Mouse (Mus musculus) embryonic stem cell, embryonic (primary cell): ENCODE data around the gene Acer2.
"Not testable (repeated sequence)": the region's sequence is repeated elsewhere in the genome, so short reads cannot be mapped to it uniquely, and the experiment has no call there.

Source experiments
- CTCF ChIA-PET, 4 experiments: fragments of 300-600 bp in 2 of 4; fragments of 350-600 bp in 2 of 4; sonication (Branson Sonifier 250); formaldehyde crosslinking; loops; one replicate each; lab custom pipeline; 2022; ENCODE audit warnings: inconsistent platforms in 2 of 4; lab: Charles Lee
- POLR2A ChIA-PET, 4 experiments: fragments of 300-600 bp in 2 of 4; fragments of 350-600 bp in 2 of 4; sonication (Branson Sonifier 250); formaldehyde crosslinking; loops; one replicate each; lab custom pipeline; 2022; ENCODE audit warnings: antibody characterized with exemption in 4 of 4, inconsistent platforms in 1 of 4; lab: Charles Lee

The Acer2 gene

DNA sequence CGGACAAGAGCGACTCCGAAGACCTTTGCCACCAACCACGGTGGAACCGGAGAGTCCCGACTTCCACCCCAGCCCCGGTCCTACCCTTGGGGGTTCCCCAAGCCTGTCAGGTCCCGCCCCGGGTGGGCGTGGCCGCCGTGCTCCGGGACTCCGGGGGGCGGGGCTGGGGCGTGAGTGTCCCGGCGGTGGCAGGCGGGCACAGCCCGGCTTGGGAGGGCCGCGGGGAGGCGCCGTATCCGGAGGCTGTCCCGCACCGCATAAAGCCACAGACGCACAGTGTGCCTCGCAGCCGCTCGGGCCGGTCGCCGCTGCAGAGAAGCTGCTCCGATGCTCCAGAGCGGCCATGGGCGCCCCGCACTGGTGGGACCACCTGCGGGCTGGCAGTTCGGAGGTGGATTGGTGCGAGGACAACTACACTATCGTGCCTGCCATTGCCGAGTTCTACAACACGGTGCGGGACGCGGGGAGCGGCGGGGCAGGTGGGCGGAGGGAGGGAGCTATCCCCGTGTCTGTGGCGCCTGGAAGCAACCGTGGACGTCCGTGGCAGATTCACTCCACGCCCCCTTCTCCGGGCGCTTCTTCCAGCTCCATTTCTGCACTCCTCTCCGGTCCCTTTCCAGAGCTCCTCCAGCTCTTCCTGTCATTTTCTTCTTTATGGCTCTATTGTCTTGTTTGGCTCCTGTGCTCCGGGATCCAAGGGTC, at the start of gene Acer2:
Gene Acer2, plus strand, starts transcription at position 251 of the 702 bp plus-strand sequence.
- CTCF ChIA-PET = interaction anchor here in 3 of 4 experiments (0.6 to 2.0 kb wide), 17 partner anchors 10 to 1203 kb away, joined by 3 to 13 read pairs (median 5); partner anchors contain the start of gene Slc24a2 (in 1 of the 3)
- POLR2A ChIA-PET = interaction anchor here (0.5 to 15.6 kb wide), 54 partner anchors 9 to 841 kb away, joined by 3 to 205 read pairs (median 4); partner anchors contain the start of genes Rps6 (in 4 of the 4), Dennd4c (in 1 of the 4), Haus6 (in 1 of the 4) and Rraga (in 1 of the 4)

DNA sequence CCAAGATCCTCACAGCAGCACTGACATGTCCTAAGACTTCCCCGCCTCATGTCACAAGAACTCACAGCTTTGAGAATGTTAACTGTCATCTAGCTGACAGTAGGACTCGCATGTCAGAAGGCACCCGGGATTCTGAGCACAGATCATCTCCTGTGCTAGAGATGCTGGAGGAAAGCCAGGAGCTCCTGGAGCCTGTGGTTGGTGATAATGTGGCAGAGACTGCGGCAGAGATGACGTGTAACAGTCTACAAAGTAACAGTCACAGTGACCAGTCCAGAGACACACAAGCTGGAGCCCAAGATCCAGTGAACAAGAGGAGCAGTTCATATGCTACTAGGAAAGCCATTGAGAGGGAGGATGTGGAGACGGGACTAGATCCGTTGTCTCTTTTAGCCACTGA, 49.1 kb upstream of the Acer2 start:
- POLR2A ChIA-PET = interaction anchor here in 3 of 4 experiments (0.7 to 2.8 kb wide), 17 partner anchors 9 to 213 kb away, joined by 3 to 16 read pairs (median 4); partner anchors contain the start of genes Rps6 (in 3 of the 3), Acer2 (in 1 of the 3) and Haus6 (in 1 of the 3)
- CTCF ChIA-PET = interaction anchor here in 2 of 4 experiments (0.6 to 1.6 kb wide), 4 partner anchors 14 to 286 kb away, joined by 3 read pairs; no protein-coding TSS in a partner anchor

GRCm38 (mm10) chr4:86831896-86832295, 42.3 kb upstream of the Acer2 start:
- POLR2A ChIA-PET = interaction anchor here in 3 of 4 experiments (0.8 to 17.1 kb wide), 11 partner anchors 9 to 78 kb away, joined by 3 to 226 read pairs (median 4); partner anchors contain the start of gene Rps6 (in 2 of the 3)
- CTCF ChIA-PET = interaction anchor here in 1 of 4 experiments (0.5 kb wide), 1 partner anchor 107 kb away, joined by 15 read pairs; no protein-coding TSS in a partner anchor

DNA sequence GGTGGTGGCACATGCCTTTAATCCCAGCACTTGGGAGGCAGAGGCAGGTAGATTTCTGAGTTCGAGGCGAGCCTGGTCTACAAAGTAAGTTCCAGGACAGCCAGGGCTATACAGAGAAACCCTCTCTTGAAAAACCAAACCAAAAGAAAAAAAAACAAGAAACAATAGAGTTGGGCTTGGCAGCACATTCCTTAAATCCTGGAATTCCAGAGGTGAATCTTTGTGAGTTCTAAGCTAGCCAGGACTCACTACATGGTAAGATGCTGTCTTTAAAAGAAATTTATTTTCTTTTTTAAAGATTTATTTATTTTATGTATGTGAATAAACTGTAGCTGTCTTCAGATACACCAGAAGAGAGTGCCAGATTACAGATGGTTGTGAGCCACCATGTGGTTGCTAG, 33.1 kb upstream of the Acer2 start:
- CTCF ChIA-PET = not testable (repeated sequence)
- POLR2A ChIA-PET = interaction anchor here in 3 of 4 experiments (0.7 to 17.1 kb wide), 6 partner anchors 9 to 30 kb away, joined by 3 to 226 read pairs (median 4); partner anchors contain the start of gene Rps6 (in 1 of the 3)

GRCm38 (mm10) chr4:86845384-86845783, 28.8 kb upstream of the Acer2 start:
- ChIA-PET CTCF (no interaction called here), POLR2A (interaction anchor here in 3 of 4 experiments (0.7 to 17.1 kb wide), 4 partner anchors 9 to 13 kb away, joined by 4 to 226 read pairs (median 16); partner anchors contain the start of gene Rps6 (in 2 of the 3))

DNA sequence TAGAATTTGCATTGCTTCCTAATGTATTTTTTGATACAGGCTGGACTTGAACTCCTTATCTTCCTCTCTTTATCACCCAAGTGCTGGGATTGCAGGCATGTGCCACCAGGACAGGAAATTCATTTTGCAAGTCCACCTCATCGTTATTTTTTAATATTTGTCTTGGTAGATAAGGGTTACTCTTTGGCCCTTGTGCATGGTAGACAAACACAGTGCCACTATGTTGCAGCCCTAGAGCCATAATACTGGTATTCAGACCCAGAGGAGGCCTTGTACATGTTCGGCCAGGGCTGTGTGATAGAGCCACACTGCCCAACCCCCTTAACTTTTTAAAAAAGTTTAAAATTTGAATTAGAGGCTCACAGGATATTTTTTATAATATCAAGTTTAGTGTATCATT, 26.9 kb upstream of the Acer2 start:
- CTCF ChIA-PET = interaction anchor here in 1 of 4 experiments (1.7 kb wide), 1 partner anchor 14 kb away, joined by 3 read pairs; no protein-coding TSS in a partner anchor

GRCm38 (mm10) chr4:86851331-86851730, 22.9 kb upstream of the Acer2 start:
- POLR2A ChIA-PET = interaction anchor here (0.7 to 9.5 kb wide), 17 partner anchors 10 to 274 kb away, joined by 3 to 226 read pairs (median 4); partner anchors contain the start of genes Acer2 (in 2 of the 4) and Dennd4c (in 1 of the 4)
- CTCF ChIA-PET = interaction anchor here in 1 of 4 experiments (1.4 kb wide), 1 partner anchor 95 kb away, joined by 3 read pairs; no protein-coding TSS in a partner anchor

More for the DNA sequence above, 26.9 kb upstream of the Acer2 start:
- POLR2A ChIA-PET = interaction anchor here in 3 of 4 experiments (0.6 to 17.1 kb wide), 8 partner anchors 7 to 84 kb away, joined by 3 to 226 read pairs (median 4); partner anchors contain the start of gene Rps6 (in 3 of the 3)

DNA sequence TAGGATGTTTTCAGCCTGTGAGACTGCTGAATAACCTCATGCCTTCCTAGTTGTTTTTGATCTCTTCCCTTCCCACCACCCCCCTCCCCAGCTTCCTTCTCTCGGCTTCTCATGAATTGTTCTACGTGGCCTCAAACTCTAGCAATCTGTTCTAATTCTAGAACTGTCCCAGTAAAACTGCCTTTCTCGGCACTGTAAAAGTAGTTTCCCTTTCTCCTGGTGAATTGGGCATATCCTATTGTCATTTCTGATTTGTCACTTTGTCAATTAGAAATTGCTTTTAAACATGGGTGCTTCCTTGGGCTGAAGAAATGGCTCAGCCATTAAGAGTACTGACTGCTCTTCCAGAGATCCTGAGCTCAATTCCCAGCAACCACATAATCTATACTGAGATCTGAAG, 22.2 kb upstream of the Acer2 start:
- ChIA-PET POLR2A (interaction anchor here in 3 of 4 experiments (0.6 to 9.5 kb wide), 21 partner anchors 10 to 275 kb away, joined by 3 to 226 read pairs (median 4); partner anchors contain the start of genes Acer2 (in 2 of the 3) and Dennd4c (in 1 of the 3)), CTCF (interaction anchor here in 1 of 4 experiments (1.4 kb wide), 1 partner anchor 94 kb away, joined by 3 read pairs; no protein-coding TSS in a partner anchor)

DNA sequence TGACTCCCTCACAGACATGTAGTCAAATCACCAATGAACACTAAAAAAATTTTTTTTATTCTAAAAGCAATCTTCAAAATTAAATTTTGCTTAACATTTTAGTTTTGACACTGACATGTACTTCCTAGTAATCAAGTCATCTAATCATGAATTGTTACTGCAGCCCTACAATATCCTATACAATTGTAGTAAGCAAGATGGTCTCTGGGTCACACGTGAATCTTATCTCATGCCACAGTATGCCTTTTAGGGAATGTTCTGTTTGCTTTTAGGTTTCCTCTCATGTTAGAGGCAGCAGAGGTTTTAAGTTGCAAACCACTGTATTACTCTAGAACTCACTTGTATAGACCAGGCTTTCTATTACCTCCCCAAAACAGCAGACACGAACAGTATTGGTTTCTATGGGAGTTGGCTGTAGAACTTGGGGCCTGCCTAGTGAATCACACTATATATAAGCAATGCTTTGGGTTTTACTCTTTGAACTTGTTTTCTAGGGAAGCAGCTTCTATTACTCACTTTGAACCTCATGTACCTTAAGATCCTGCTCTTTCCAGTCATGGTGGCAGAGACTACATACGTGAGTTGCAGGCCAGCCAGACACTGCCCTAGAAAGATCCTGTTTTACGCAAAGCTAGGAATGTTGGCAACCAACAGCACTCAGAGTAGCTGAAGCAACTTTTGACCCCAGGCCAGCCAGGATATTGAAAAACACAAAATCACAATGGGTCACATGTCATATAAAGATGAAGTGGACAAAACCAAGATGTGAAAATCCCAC, 21.2 kb upstream of the Acer2 start:
- POLR2A ChIA-PET = interaction anchor here (0.7 to 9.5 kb wide), 24 partner anchors 10 to 276 kb away, joined by 3 to 226 read pairs (median 4); partner anchors contain the start of genes Acer2 (in 2 of the 4) and Dennd4c (in 1 of the 4)
- CTCF ChIA-PET = interaction anchor here in 2 of 4 experiments (0.6 to 1.4 kb wide), 2 partner anchors 14 to 93 kb away, joined by 3 read pairs; no protein-coding TSS in a partner anchor

DNA sequence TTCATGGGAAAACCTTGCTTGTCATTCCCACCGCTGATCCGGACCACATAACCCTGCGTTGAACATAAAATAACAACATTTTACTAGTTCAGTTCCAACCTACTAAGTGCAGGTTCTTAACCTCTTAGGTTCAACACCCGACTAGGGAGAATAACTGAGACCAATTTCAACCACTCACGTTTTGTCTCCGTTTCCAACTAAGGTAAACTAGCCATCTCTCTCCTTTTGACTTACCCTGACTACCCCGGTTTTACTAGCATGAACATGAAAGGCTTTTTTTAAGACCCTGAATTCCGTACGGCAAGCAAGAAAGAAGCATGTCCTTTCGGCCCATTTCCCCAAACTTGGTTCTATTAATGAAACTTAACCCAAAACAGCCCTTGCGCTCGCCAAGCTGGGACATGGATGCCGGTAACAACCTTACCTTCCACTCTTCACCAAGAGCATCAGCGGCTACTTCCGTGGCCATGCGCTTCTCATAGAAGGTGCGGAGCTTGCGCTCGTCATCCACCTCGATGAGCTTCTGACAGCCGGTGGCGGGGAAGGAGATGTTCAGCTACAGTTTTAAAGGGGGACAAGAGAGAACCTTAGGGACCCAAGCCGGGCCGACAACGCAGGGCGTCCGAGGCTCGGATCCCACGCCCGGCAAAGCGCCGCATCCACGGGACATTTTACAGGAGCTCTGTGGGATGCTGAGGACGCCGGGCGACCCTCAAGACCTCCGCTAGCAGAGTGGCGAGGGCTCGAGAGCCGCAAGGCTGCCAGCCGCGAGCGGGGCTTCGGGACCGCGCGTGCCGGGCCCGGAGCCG, 17.7 kb upstream of the Acer2 start:
- POLR2A ChIA-PET = interaction anchor here (0.5 to 9.5 kb wide), 76 partner anchors 9 to 1870 kb away, joined by 3 to 226 read pairs (median 4); partner anchors contain the start of genes Acer2 (in 4 of the 4), Plin2 (in 2 of the 4), Rraga (in 2 of the 4) and Dennd4c (in 1 of the 4)

DNA sequence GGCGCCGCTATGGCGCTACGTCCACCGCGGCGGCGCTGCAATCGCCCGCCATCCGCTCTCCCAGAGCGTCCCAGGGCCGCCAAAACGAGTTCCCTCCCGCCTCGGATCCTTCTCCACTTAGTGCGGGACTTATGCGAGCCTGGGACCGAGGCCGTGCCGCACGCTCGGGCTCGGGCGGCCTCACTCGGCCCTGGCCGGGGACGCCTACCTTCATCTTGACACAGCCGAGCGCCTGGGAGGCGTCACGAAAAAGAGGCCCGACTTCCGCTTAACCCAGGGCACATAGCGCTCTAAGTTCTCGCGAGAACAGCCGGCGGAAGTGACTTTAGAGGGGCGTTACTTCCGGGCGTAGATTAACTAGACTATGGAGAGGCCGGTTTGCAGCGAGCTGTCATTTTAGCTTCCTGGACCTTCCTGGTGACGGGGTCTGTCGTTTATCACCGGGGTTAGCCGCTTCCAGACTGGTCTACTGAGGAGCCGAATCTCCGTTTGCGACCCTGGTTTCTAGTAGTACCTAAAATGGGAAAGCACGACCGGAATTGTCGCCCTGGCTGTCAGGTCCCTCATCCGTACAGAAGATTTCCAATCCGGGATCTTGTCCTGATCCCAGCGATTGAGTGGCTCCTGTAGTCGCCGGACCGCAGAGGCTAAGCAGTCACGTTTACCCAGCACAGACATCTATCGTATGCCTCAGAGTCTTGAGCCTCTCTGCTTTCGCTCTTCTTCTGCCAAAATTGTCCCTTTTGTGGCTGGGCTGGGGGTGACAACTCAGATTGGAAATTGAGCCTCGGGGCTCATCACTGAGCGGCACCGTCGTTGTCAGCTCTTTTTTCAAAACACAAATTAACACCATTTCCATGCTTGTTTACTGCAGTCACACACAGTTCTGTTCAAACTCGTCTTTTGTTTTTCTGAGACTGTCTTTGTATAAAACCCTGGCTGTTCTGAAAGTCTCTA, 16.8 kb upstream of the Acer2 start, which contains the start of gene Rps6:
Gene Rps6, minus strand, starts transcription at position 300 of the 957 bp plus-strand sequence.
- CTCF ChIA-PET = interaction anchor here in 1 of 4 experiments (0.5 kb wide), 1 partner anchor 324 kb away, joined by 3 read pairs; no protein-coding TSS in a partner anchor
- POLR2A ChIA-PET = interaction anchor here (0.6 to 9.5 kb wide), 80 partner anchors 9 to 1610 kb away, joined by 3 to 226 read pairs (median 4); partner anchors contain the start of genes Acer2 (in 4 of the 4), Dennd4c (in 2 of the 4), Haus6 (in 2 of the 4) and Rraga (in 2 of the 4)

More for the DNA sequence above, 17.7 kb upstream of the Acer2 start:
- CTCF ChIA-PET = interaction anchor here in 1 of 4 experiments (0.5 to 0.6 kb wide), 2 partner anchors 324 to 745 kb away, joined by 3 read pairs; no protein-coding TSS in a partner anchor

- CTCF ChIA-PET = no interaction called here
- POLR2A ChIA-PET = interaction anchor here (0.8 to 9.5 kb wide), 23 partner anchors 10 to 1175 kb away, joined by 3 to 226 read pairs (median 7); partner anchors contain the start of genes Acer2 (in 3 of the 4), Haus6 (in 1 of the 4), Mllt3 (in 1 of the 4) and Plin2 (in 1 of the 4)
These were observed 16.1 kb upstream of the Acer2 start for GRCm38 (mm10) chr4:86858070-86858440.

- POLR2A ChIA-PET = interaction anchor here (0.6 to 15.6 kb wide), 8 partner anchors 9 to 180 kb away, joined by 3 to 205 read pairs (median 4); partner anchors contain the start of genes Acer2 (in 2 of the 4) and Rps6 (in 1 of the 4)
- CTCF ChIA-PET = interaction anchor here in 3 of 4 experiments (0.6 to 1.3 kb wide), 3 partner anchors 125 to 154 kb away, joined by 3 read pairs; no protein-coding TSS in a partner anchor
These were observed 10.1 kb upstream of the Acer2 start for GRCm38 (mm10) chr4:86864087-86864486.

DNA sequence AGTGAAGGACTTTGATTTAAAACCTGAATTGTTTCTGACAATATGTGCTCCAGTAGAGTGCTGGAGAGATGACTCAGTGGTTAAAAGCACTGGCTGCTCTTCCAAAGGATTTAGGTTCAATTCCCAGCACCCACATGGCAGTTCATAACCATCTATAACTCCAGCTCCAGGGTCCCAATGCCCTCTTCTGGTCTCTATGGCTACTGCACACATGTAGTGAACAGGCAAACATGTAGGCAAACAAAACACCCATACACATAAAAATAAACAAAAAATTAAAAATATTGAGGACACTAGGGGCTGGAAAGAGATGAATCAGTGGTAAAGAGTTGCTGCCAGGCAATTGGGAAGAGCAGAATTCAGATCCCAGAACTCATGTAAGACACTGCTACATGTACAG, 2.2 kb upstream of the Acer2 start:
- ChIA-PET CTCF (interaction anchor here in 3 of 4 experiments (0.9 to 1.3 kb wide), 3 partner anchors 8 to 15 kb away, joined by 3 to 4 read pairs (median 3); no protein-coding TSS in a partner anchor), POLR2A (interaction anchor here in 3 of 4 experiments (0.7 to 15.6 kb wide), 6 partner anchors 9 to 51 kb away, joined by 3 to 205 read pairs (median 4); partner anchors contain the start of gene Rps6 (in 2 of the 3))
